Mouse (Mus musculus) lung, postnatal 0 days (tissue): ENCODE measurements at regions not wholly inside any gene's neighbourhood (a gene's known extent, or its start where the extent isn't known, plus 50 kb on each side); places are given as distances from the start of the nearest gene placed in this dataset.

Source experiments
- CTCF ChIP-seq: IDR thresholded peaks from 2 replicates; pipeline ENCODE4 v1.5.1; 2016; ENCODE audit warnings: antibody characterized with exemption, mild to moderate bottlenecking
- EP300 ChIP-seq: IDR thresholded peaks from 2 replicates; pipeline ENCODE4 v1.6.1; 2016; ENCODE audit warnings: antibody characterized with exemption, mild to moderate bottlenecking, control low read depth

DNA sequence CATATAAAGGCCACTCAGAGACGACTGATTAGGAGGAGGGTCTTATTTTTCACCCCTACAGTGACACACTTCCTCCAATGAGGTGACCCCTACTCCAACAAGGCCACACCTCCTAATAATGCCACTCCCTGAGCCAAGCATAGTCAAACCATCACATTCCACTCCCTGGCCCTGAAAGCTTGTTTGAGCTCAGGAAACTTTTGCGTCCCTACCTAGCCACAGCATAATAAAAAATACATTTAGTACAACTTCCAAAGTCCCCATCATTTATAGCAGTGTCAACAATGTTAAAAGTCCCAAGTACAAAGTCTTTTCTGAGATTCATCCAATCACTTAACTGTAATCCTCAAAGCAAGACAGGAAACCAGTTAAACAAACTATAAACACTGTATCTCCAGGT, 208.3 kb downstream of the Vgll3 start:
- TF ChIP-seq EP300 (no peak), CTCF (no peak)
